Mouse (Mus musculus) left cerebral cortex, adult 2 months (tissue): Measurements from ENCODE around the gene Spata31d1d. TPM values are rescaled to one million over a fixed set of nuclear protein-coding genes. Genes with fewer than 3 reads are reported as not detected.
A peak's percentile ranks its signal among the peaks of the same experiment; 100 is the strongest.

Experiments used
- DNase-seq, 2 experiments: peaks; one replicate each; pipeline ENCODE4 v3.0.0; 2021 to 2022; ENCODE audit warnings: low spot score in 2 of 2, mixed read lengths in 1 of 2; ENCODE audit errors: extremely low spot score in 1 of 2
- H3K27ac ChIP-seq: fragments of 200-600 bp; 2 replicates; pipeline ENCODE4 v1.8.1; 2022
- H3K4me3 ChIP-seq: fragments of 200-600 bp; 2 replicates; pipeline ENCODE4 v1.8.1; 2022
- CTCF ChIP-seq: fragments of 200-600 bp; IDR thresholded peaks from 2 replicates; pipeline ENCODE4 v1.8.1; 2022; ENCODE audit warnings: antibody characterized with exemption, mild to moderate bottlenecking, moderate library complexity
- intact Hi-C: fragments of 180-260 bp; cut with DNase I; formaldehyde crosslinking; loops from one replicate; pipeline ENCODE4 v1.15.1; 2025
- total RNA-seq, 2 experiments: library from RNA; stranded (reverse); gene quantifications; 2 replicates each; pipeline ENCODE4 v1.2.3; 2021

Gene Spata31d1d
- total RNA-seq, 2 experiments from 2014 or later, result not detected

- no peak within 1 kb of the TSS for H3K27ac ChIP-seq
- no peak for TF ChIP-seq CTCF
- no peak within 1 kb of the TSS for H3K4me3 ChIP-seq
- intact Hi-C loops, result no loop called here
- DNase-seq, result no peak
Measured at GRCm38 (mm10) chr13:59694008-59694407, 37.5 kb downstream of the Spata31d1d start, which contains the start of gene 4921517D22Rik. Gene 4921517D22Rik, minus strand, starts transcription at chr13:59694108.

GRCm38 (mm10) chr13:59691478-59691877 is 40.1 kb downstream of the Spata31d1d start:
- Histone ChIP-seq H3K27ac (no peak overlapping the region), H3K4me3 (no peak overlapping the region)
- no peak for TF ChIP-seq CTCF
- intact Hi-C loops, result no loop called here
- DNase-seq, result no peak

- no peak for TF ChIP-seq CTCF
- H3K27ac ChIP-seq, result no peak overlapping the region
- DNase-seq, result no peak
- H3K4me3 ChIP-seq, result no peak overlapping the region
- intact Hi-C loops, result no loop called here
Measured at GRCm38 (mm10) chr13:59690576-59690975, 41.0 kb downstream of the Spata31d1d start.

GRCm38 (mm10) chr13:59689843-59690242 is 41.7 kb downstream of the Spata31d1d start:
- TF ChIP-seq CTCF, result no peak
- no peak for DNase-seq
- intact Hi-C loops, result no loop called here
- H3K27ac ChIP-seq, result no peak overlapping the region
- H3K4me3 ChIP-seq, result no peak overlapping the region

GRCm38 (mm10) chr13:59689313-59689712 is 42.2 kb downstream of the Spata31d1d start:
- TF ChIP-seq CTCF, result no peak
- no peak for DNase-seq
- intact Hi-C loops, result no loop called here
- Histone ChIP-seq H3K27ac (no peak overlapping the region), H3K4me3 (no peak overlapping the region)

GRCm38 (mm10) chr13:59688338-59688770 is 43.2 kb downstream of the Spata31d1d start:
- Histone ChIP-seq H3K27ac (no peak overlapping the region), H3K4me3 (no peak overlapping the region)
- DNase-seq, result no peak
- TF ChIP-seq CTCF, result peak; percentile 46
- intact Hi-C loops, result no loop called here

- no peak for TF ChIP-seq CTCF
- DNase-seq, result no peak
- Histone ChIP-seq H3K27ac (no peak overlapping the region), H3K4me3 (no peak overlapping the region)
- intact Hi-C loops, result no loop called here
Measured at GRCm38 (mm10) chr13:59685236-59685635, 46.3 kb downstream of the Spata31d1d start.

- no peak overlapping the region for H3K4me3 ChIP-seq
- no peak for TF ChIP-seq CTCF
- H3K27ac ChIP-seq, result no peak overlapping the region
- DNase-seq, result no peak
- intact Hi-C loops, result no loop called here
Measured at GRCm38 (mm10) chr13:59682629-59683028, 48.9 kb downstream of the Spata31d1d start.

GRCm38 (mm10) chr13:59679908-59680307 is 51.6 kb downstream of the Spata31d1d start:
- Histone ChIP-seq H3K27ac (no peak overlapping the region), H3K4me3 (no peak overlapping the region)
- no peak for TF ChIP-seq CTCF
- intact Hi-C loops, result loop anchor here (5.0 kb wide), 1 partner anchor 47 kb away; no protein-coding TSS in a partner anchor
- no peak for DNase-seq

GRCm38 (mm10) chr13:59679306-59679705 is 52.2 kb downstream of the Spata31d1d start:
- DNase-seq, result no peak
- TF ChIP-seq CTCF, result no peak
- Histone ChIP-seq H3K27ac (no peak overlapping the region), H3K4me3 (no peak overlapping the region)
- intact Hi-C loops, result loop anchor here (5.0 kb wide), 1 partner anchor 48 kb away; no protein-coding TSS in a partner anchor

- DNase-seq, result no peak
- Histone ChIP-seq H3K27ac (no peak overlapping the region), H3K4me3 (no peak overlapping the region)
- no peak for TF ChIP-seq CTCF
- intact Hi-C loops, result loop anchor here (5.0 kb wide), 1 partner anchor 51 kb away; no protein-coding TSS in a partner anchor
Measured at GRCm38 (mm10) chr13:59676316-59677229, 55.0 kb downstream of the Spata31d1d start.

Other genes with a start within 250 kb of the Spata31d1d start
- 100 to 1,000 TPM; 352 to 357 TPM for gene Agtpbp1, start 146.5 kb downstream of the Spata31d1d start, total RNA-seq
- 10 to 100 TPM; 95.1 to 98.1 TPM for gene Naa35, start 146.5 kb downstream of the Spata31d1d start, total RNA-seq
- 10 to 100 TPM; 18.2 to 22.9 TPM for gene Golm1, start 55.9 kb downstream of the Spata31d1d start, total RNA-seq
- not detected for gene 4921517D22Rik, start 37.6 kb downstream of the Spata31d1d start, total RNA-seq
- under 1 TPM; 0.18 to 0.26 TPM for gene Spata31d1a, start 21.4 kb downstream of the Spata31d1d start, total RNA-seq
- gene Spata31d1b, start 19.5 kb downstream of the Spata31d1d start, total RNA-seq, result under 1 TPM in 1 of 2 experiments, not detected in 1; 0.09 TPM
- 1 to 10 TPM; 1.8 to 2.5 TPM for gene 1700014D04Rik, start 15.0 kb upstream of the Spata31d1d start, total RNA-seq
- gene Isca1, start 38.1 kb upstream of the Spata31d1d start, total RNA-seq, result 100 to 1,000 TPM; 151 to 157 TPM
- not detected for gene Gm49354, start 50.5 kb upstream of the Spata31d1d start, total RNA-seq
- gene Tut7, start 91.4 kb upstream of the Spata31d1d start, total RNA-seq, result 10 to 100 TPM; 61.1 to 66.0 TPM